Mouse (Mus musculus) CD4-positive, CD25-positive, alpha-beta regulatory T cell, adult 4 months (primary cell): ENCODE measurements around the gene Rragc. TPM values are rescaled to one million over a fixed set of nuclear protein-coding genes. Genes with fewer than 3 reads are reported as not detected.
"Not testable (repeated sequence)": the region's sequence is repeated elsewhere in the genome, so short reads cannot be mapped to it uniquely, and the experiment has no call there.

Experiments used
- ATAC-seq: one replicate; pipeline ENCODE4 v1.8.0; 2017
- polyA plus RNA-seq, 2 experiments: library from polyadenylated mRNA; unstranded; fragments of 100-300 nt; shearing (Covaris generic); gene quantifications; one replicate each; pipeline ENCODE4 v1.2.1; 2017

The Rragc gene
- polyA plus RNA-seq, result 1 to 10 TPM; 4.6 to 7.7 TPM

DNA sequence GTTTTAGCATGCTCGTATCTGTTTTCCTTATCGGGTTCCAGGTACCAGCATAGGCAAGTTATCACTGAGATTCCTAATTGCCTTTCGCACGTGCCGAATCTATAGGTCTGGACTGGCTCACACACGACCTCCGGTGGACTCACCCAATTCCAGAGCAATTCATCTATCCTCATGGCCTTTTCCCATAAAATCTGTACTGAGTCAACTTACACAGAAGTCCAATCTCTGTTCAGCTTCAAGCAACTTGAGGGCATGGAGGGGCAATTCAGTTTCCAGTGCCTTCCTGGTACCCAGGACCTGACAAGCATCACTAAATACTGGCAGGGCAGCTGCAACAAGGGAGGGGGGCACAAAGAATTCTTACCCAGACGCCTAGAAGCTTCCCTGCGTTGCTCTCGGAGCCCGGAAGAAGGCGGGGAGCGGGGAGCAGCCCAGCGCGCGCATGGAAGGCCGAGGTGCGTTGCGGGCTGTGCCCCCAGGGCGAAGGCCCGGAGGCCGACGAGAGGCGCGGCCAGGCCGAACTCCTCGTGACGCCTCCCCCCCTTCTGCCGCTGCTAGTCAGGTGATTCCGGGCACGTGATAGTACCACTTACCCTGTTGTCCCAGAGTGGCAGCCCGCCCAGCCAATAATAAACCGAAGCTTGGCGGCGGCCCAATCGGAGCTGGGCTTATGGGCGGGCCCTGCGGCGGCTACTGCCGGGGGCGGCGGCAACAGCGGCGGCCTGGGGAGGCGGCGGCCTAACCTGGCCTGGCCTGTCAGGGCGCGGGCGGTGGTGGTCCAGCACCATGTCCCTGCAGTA lies at the start of gene Rragc:
Gene Rragc (plus strand): TSS at position 699 of the 800 bp plus-strand sequence.
- peak; percentile 99 for ATAC-seq

DNA sequence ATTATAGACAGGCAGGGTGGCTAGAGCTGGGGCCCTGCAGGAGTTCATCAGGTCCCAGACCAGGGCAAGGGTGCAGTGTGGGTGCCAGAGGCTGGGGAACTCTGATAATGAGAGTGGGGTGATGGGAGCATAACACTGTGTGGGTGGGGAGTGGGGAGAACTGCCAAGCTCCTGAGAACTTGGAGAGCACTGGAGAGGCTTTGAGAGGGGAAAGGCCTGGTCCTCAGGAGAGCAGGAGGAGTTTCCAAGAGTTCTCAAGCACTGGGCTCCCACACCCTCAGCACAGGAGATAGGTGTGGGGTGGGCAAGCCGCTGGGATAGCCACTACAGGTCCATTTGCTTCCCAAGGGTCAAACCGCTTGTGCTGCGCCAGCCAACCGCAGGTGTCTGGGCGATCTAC lies 23.5 kb upstream of the Rragc start:
- no peak for ATAC-seq

DNA sequence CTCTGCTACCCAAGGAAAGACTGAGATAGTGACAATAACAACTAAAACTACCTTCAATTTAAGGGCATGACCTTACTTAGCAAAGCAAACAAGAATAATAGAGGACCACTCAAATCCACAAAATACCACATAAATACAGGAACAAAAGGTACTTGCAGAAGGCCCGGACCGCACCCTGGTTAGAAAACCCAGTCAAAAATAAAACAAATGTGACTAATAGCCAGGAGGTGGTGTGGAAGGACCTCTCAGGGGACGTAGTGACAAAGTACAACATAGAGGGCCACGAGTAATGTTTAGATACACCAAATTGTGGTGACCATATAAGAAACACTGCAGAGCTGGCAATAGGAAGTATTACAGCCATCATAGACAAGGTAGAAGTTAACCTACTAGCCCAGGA lies 23.0 kb upstream of the Rragc start:
- ATAC-seq, result no peak

DNA sequence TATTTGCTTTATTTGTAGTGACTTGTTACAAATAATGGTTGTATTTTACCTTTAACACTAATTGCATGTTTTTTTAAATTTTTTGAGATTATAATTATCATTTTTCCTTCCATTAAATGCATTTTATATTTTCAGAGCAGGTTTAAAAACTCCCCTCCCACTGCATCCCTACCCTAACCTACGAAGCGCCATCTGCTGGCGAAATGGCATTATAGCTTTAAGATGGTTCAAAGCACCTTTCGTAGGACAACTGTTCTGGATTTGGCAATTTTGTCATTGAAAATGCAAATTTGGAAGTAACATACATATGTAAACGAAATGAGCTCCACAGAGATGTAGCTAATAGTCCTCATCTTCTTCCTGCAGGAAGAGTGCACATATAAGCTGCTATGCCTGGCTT lies 18.6 kb upstream of the Rragc start:
- peak; percentile 71 for ATAC-seq

DNA sequence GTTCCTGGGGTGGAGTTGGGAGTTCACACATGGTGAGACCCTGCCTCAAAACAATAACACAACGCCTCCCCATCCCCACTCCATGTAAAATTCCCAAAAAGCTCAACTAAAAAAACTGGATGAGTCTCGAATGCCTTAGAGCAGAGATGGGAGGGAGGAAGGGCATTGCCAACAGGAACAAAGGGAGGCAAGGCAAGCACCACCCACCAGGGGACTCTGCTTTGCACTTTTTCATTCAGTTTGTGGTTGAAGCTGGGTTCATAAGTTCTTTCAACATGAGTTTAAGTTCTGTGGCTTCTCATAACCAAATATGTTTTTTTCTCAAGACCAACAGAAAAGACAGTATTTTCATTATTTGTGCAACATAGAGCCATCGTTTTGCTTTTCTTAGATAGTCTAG lies 13.8 kb upstream of the Rragc start:
- ATAC-seq, result no peak

DNA sequence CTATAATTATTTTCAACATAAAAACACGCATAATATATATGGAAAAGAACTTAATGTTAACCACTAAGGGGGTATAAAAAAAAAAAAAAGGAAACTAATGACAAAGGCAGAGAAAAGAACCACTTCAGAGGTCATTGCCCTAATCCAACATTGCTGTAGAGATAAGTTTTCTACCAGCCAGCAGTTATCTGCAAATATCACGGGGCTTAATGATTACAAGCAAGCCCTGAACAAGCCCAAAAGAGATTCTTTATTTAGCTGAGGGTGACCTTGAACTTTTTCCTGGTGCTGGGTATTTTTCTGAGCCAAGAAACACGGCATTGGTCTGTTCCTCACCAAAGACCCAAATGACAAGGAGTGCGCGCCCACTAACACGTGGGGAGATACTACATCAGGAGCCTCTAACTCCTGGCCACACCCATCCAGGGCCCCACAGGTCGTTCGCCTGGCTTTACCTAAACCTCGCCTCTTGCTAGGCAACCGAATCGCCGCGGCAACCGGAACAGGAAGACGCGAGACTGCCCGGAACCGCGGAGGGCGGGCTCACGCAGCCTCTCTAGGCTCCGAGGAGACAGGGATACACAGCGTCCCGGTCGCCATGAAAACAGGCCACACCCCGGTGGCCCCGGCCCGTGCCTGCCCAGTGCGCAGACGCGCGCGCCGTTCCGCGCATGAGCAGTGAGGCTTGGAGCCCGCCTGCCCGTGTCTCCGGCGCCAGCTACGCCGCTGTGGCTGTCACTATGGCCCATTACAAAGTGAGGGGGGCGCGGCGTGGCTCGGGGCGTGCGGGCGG lies 12.7 kb upstream of the Rragc start, which contains the start of gene Mycbp:
Gene Mycbp (plus strand): TSS at position 500 of the 793 bp plus-strand sequence.
- ATAC-seq, result peak; percentile 99

DNA sequence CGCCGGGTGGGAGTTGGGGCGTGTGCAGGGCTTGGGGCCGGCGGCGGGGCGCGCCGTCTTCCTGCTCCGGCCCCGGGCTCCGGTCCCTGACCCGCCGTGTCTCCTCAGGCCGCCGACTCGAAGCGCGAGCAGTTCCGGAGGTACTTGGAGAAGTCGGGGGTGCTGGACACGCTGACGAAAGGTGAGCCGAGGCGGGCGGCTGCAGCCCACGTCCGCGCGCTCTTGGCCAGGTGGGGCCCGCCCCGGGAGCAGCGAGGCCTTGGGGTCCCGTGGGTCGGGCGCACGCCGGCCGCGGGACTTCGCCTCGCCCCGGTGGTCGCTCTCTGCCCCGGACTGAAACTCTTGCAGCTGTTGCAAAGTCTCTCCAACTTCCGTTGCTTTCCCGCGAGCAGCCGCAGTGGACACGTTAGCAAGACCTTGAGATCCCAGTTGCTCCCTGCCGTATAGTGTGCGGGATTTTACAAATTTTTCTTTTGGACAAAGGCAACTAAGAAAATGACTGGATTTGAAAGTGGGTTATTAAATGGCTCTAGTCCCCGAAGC lies 12.0 kb upstream of the Rragc start:
- peak; percentile 1 for ATAC-seq

DNA sequence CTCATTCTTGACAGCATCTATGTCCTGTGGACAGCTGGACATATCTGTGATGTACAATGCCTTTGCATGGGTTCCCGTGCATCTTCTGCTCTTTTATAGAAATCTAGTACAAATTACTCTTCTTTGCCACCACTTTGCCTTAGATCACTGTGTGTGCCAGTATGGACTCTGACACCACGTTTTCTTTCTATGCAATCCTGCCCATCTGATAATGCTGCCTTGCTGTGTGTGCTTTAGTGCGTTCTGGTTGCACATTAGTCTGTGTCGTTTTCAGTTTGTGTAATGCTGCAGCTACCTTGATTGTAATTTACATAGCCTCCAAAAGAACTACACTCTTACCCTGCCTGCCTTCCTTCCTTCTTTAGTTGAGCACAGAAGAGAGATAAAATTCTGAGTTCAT lies 5.7 kb upstream of the Rragc start:
- ATAC-seq, result no peak

DNA sequence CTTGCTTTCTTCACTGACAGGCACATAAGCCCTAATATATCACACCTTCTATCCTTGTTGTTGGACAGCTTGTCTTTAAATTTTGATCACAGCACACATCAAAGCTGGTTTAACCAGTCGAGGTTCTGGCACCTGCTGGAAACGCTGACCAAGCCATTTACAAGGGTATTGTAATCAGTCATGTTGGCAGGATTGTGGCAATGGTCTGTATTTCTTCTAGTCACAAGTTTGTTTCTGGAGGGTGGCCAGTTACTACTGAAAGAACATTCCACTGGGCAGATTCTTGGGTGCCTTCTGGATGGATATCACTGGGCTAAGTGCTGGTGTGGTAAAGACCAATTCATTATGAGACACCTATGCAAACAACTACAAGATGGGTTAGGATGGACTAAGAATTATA lies 4.8 kb upstream of the Rragc start:
- no peak for ATAC-seq

DNA sequence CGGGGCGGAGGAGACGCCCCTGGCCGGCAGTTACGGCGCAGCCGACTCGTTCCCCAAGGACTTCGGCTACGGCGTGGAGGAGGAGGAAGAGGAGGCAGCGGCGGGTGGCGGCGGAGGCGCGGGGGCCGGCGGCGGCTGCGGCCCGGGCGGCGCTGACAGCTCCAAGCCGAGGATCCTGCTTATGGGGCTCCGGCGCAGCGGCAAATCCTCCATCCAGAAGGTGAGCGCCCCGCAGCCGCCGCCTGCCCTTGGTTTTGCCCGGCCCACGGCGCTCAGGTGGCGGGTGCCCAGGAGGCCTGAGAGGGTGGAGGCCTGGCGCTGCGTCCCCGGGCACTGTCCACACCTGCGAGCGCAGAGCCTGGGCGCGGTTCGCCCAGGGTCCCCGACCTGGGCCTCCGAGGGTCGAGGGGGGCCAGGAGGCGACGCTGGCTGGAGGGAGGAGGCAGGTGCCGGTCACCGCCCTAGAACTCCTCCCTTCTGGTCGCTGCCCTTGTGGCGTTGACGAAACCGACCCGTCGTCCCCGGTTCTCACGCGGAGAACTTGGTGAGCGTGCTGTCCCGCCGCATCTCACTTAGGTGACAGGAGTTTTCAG lies 398 bp downstream of the Rragc start, which contains the start of gene 4930535I16Rik:
Gene 4930535I16Rik (minus strand): TSS at position 475 of the 593 bp plus-strand sequence.
- ATAC-seq, result peak; percentile 48

DNA sequence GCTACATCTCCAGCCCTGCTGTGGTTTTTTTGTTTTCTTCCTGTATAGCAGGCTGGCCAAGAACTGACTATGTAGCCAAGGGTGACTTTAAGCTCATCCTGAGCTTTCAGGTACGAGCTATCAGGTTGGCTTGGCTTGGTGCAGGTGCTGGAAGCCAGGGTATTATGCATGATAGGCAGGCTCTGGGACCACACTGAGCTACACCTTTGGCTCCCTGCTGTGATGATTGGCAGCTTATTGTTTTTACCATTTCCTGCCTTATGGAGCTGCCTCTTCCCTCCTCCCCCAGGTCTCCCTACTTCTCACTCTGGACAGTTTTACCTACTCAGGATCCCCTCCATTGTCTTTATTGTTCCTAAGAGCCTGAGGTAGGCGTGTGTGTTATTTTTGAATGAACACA lies 1.6 kb downstream of the Rragc start:
- ATAC-seq, result no peak

DNA sequence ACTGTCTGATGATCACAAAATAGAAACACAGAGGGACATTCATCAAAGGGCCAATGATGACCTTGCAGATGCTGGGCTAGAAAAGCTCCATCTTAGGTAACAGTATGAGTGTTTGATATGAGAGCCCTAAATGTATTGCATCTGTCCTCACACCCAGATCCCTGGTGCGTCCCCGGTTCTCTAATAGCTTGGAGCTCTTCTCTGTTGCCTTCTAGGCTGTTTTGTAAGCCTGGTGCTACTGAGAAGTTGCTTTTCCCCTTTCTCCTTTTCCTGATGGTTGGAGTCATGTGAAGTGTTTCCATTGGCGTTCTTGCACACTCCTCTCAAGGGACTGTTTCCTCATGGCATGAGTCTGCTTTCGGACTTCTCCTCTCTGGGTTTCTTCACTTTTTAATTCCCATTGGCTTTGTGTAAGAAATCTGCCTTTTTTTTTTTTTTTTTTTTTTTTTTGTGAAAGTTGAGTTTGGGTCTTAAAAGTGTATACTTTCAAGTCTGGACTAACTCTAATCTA lies 3.9 kb downstream of the Rragc start:
- no peak for ATAC-seq

DNA sequence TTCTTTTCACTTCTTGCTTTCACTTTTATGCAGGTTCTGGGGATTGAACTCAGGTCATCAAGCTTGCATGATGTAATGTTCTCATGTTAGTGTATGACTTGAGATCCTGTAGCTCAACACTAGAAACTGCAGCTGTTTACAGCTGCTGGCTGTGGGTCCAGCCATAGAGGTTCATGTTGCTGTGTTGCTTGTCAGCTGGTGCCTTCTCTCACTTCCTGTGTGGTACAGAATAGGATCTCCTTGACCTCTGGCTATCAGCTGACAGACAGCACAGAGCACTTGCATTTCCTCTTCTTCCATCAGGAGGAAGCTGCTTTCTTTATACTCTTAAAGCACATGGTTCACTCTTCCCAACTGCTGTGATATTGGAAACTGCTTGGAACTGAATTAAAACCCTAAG lies 10.7 kb downstream of the Rragc start:
- ATAC-seq, result no peak

DNA sequence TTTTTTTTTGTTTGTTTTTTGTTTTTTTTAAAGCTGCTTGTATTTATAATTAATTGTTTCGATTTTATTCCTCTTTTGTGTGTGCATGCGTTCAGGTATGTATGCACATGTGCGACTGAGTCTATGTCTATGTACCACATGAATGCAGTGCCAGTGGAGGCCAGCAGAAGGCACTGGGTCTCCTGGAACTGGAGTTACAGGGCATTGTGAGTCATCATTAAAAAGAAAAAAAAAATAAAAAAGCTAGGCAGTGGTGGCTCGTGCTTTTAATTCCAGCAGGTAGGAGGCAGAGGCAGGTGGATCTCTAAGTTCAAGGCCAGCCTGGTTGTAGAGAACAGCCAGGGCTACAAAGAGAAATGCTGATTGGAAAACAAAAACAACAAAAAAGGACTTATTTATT lies 12.7 kb downstream of the Rragc start:
- no peak for ATAC-seq

DNA sequence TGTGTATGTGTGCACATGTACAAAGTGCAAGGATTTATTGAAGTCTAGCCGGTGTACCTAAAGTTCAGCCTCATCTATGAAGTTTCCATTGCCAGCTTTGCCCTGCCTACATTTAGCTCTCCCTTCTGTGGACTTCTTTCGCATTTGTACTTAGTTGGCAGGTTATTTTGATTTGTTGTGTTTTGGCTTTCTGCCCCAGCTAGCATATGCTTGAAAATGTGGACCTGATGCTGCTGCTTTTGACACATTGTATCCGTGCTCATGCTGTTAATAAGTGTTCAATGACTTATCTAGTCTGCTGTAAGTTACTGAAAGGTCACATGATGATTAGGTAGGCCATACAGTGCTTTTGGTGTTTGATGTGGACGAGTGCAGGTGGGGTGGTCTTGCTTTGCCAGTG lies 17.1 kb downstream of the Rragc start:
- ATAC-seq, result no peak

DNA sequence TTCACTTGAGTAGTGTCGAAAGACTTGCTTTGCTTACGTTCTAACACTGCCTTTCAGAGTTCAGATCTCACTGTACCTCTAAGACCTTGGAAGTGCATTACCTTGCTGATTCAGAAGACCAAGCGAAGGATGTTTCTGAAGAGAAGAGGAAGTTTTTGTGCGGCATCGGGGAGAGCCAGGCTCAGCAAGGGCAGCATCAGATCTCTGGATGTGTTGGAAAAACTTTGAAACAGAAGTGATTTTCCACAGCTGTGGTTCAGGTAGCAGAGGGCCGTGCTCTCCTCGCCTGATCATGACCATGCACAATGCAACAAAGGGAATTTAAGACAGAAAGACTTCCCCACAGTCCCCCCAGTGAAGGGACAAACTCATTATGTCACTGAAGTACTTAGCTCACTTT lies 18.8 kb downstream of the Rragc start:
- no peak for ATAC-seq

DNA sequence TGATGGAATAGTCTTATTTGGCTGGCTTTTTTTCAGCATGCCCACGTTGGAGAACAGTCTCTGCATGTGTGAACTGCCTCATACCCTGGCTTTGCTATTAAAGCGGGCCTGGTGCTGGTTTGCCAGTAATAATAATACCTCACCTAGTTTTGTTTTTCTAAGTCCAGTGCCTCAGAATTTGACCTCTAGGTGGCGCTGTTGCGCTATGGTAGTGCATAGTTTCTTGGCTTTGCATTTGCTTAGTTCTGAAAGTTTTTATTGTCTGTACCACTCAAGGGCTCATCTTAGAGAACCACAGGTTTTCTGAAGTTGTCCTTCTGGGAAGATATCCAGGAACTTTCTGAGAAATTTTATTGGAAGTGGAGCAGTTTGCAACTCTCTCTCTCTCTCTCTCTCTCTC lies 22.6 kb downstream of the Rragc start:
- peak; percentile 53 for ATAC-seq

DNA sequence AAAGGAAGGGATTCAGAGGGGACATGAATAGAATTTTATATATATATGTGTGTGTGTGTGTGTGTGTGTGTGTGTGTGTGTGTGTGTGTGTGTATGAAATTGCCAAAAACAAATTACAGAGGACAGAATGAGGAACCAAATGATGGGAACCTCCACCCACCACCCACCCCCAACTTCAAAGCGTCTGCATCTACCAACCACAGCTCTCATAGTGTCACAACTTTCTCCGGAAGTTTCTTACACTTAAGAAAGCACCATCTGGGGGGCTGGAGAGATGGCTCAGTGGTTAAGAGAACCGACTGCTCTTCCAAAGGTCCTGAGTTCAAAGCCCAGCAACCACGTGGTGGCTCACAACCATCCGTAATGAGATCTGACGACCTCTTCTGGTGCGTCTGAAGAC lies 23.6 kb downstream of the Rragc start:
- not testable (repeated sequence) for ATAC-seq

DNA sequence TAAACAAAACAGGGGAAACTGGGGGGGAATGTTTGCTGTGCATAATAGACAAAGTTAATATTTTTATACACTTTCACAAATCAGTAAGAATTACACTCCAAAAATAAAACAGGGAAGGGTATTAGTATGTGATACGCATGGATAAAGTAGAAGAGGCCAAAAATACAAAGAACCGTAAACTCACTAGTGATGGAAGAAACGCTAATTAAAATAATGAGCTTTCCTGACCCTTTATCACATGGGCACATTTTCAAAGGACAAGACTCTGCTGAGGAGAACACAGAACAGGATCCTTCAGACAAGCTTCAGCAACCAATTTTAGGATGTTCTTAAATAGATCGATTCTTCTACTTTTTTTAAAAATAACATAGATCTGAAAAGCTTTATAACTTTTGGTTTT lies 29.5 kb downstream of the Rragc start:
- no peak for ATAC-seq

DNA sequence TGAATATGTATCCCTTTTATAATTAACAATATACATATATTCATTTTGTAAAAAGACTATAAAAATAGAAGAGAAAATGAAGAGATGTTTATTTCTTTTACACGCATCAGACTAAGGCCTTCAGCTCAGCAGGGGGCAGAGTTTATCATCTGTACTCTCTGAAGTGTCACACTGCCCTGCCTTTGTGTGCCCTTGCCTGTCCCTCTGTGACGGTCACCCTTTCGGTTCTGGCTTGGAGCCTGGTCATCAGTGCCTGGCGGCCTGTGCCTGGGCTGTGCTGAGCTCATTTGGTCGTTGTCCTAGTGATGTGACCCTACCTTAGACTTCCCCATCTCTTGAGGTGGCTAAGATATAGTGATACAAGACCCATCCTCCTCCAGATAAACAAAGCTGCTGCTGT lies 29.9 kb downstream of the Rragc start:
- no peak for ATAC-seq

DNA sequence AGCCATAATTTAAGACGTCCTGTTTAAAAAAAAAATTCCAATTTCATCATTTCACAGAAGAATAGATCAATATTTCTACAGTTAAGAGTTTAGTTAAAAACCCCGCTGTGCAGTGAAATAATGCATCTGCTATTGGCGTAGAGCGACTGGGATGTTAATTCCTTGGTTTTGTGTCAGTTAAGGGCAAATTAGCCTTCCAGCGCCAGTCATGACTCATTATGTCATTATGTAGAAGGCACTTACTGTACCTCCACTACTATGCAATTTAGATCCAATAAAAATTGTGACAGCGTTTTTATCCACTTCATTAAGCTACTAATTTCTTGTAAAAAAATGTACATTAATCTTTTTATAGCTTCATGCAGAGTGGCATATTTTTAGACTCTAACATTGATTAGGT lies 31.7 kb downstream of the Rragc start:
- ATAC-seq, result no peak

DNA sequence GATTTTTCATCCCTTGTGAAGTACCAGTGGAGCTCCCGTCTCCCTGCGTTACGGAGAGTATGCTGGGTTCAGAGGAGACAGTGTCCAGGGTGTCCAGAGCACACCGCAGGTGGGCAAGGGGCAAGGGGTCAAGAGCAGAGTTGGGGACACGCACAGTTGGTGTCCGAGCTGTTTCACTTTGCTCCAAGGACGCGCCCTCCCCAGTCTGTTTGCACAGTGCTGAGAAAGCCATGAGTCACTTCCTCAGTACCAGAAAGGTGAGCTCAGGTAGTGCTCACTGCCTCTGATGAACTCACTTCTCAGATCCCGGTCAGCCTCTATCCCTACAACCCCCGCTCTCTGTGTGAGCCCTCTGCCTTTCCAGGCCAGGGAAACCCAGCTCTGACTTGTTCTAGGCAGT lies 32.4 kb downstream of the Rragc start:
- no peak for ATAC-seq

DNA sequence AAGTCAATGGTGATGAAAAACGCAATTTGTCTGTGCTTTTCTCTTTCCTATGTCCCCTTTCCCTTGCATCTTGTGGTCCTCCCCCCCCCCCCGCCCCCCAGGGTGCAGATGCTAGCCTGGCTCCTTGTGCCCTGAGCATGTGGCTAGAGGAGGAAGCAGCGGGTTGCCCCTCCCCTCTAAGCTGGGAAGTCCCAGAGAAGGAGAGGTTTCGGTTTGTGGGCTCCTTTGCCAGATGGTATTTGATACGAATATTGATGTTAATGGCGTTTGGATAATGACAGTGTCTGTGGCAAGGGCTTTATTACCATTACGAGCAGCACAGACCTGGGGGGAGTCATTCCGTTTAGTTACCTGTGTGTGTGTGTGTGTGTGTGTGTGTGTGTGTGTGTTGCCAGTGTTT lies 34.8 kb downstream of the Rragc start:
- peak; percentile 62 for ATAC-seq
